Mouse (Mus musculus) central nervous system, embryonic 11.5 days (tissue): ENCODE data around the gene Bfsp1. TPM values are rescaled to one million over a fixed set of nuclear protein-coding genes. Genes with fewer than 3 reads are reported as not detected.

ENCODE experiments used
- polyA plus RNA-seq: library from polyadenylated mRNA; depleted of rRNA; stranded (reverse); fragments of >200 nt; gene quantifications from 2 replicates; pipeline ENCODE4 v1.2.3, GENCODE M21; 2012; rRNA removed

Bfsp1 gene
- 1.7 and 2.0 TPM in 2 replicates for polyA plus RNA-seq

DNA sequence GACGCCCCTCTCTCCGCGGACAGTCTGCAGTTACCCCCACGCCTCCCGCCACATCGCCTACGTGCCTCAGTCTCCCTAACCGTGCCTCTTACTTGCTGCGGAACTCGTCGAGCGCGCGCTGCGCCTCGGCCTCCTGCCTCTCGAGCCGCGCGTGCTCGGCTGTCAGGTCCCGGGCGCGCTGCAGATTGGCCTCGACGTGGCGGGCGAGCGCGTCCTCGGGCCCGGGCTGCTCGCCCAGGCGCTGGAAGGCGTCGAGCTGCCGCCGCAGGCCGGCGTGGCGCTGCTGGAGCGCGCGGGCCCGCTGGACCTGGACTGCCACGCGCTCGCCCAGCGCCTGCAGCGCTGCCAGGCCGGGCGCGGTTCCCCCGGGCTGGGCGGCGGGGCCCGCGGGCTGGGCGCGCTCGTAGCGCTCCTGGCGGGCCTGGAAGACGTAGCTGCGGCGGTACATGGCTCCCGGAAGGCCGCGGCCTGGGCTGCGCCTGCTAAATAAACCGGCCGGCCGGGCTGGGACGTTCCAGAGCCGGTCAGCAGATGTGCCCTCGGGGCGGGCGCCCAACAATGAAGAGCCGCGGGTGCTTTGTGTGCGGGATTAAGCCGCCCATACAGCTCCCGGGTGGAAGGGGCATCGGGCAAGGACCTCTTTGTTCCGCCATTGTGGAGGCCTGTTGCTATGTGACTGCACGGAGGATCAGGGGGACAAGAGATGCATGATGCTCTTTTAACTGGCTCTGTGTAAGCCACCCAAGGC, at the start of gene Bfsp1:
Bfsp1 (minus strand) TSS at position 690 of the 748 bp plus-strand sequence.

Other genes starting within 250 kb of the Bfsp1 start
- gene Dstn, start 52.1 kb upstream of the Bfsp1 start, polyA plus RNA-seq = 137 and 161 TPM in 2 replicates
- 120 and 127 TPM in 2 replicates for gene Rrbp1, start 148.1 kb upstream of the Bfsp1 start, polyA plus RNA-seq
- gene Banf2, start 169.9 kb upstream of the Bfsp1 start, polyA plus RNA-seq = not detected in 2 replicates